Mouse (Mus musculus): ENCODE measurements around the gene Gm266. TPM values are rescaled to one million over a fixed set of nuclear protein-coding genes. Genes with fewer than 3 reads are reported as not detected.

The Gm266 gene
- total and polyA plus RNA-seq, 2 experiments from 2014 or later = 8.4 to 12.6 TPM

DNA sequence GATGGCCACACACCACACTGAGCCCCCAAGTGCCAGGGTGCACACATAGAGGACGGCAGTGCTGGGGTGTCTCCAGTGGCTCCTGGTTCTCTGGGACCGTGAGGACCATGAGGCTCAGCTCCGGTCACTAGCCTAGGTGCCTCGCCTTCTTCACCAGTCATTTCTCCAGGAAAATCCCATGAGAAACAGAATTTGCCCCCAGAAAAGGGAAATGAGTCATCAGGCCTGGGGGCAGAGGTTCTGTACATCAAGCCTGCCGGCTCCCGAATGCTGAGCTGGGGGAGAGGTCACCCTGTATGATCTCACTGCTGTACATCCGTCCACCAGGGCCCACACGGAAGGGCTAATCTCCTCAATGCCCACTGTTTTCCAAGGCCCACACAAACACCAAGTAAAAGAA lies 29.8 kb downstream of the Gm266 start:
- no peak for ATAC-seq (ENCODE audit: low FRiP score)

GRCm38 (mm10) chr12:111455311-111455846 lies 30.2 kb downstream of the Gm266 start:
- DNase-seq (ENCODE audit: low spot score) (no peak), ATAC-seq (ENCODE audit: low FRiP score) (no peak)
- Histone ChIP-seq H3K4me3 (ENCODE audit: low read depth, low read length) (no peak overlapping the region), H3K27me3 (ENCODE audit: insufficient read depth, low read length) (peaks cover 15% of the 10 kb centered on the region; the same call in 1 of the 2 replicates), H3K9ac (replicated peaks; ENCODE audit: low read length, poor library complexity, severe bottlenecking) (no peak overlapping the region), H3K4me2 (ENCODE audit: low read depth, low read length, poor library complexity, severe bottlenecking) (no peak overlapping the region), H3K4me1 (ENCODE audit: insufficient read depth, low read length) (no peaks in the 10 kb centered on the region), H3K36me3 (ENCODE audit: insufficient read depth, low read length) (no peaks in the 10 kb centered on the region), H3K27ac (ENCODE audit: low read depth, low read length) (no peak overlapping the region), H3K9me3 (ENCODE audit: low read length) (no peaks in the 10 kb centered on the region)
- 72% methylated on average over 12 of the region's 12 CpGs for WGBS
- no peak for TF ChIP-seq CTCF (IDR thresholded peaks at IDR 0.05)

More for the DNA sequence above, 29.8 kb downstream of the Gm266 start:
- no peak for TF ChIP-seq CTCF (IDR thresholded peaks at IDR 0.05)
- H3K4me1 ChIP-seq (ENCODE audit: insufficient read depth, low read length) = no peaks in the 10 kb centered on the region
- H3K4me3 ChIP-seq (ENCODE audit: low read depth, low read length) = no peak overlapping the region
- H3K27me3 ChIP-seq (ENCODE audit: insufficient read depth, low read length) = peaks cover 13% of the 10 kb centered on the region; the same call in 1 of the 2 replicates
- no peak overlapping the region for H3K9ac ChIP-seq (replicated peaks; ENCODE audit: low read length, poor library complexity, severe bottlenecking)
- no peaks in the 10 kb centered on the region for H3K9me3 ChIP-seq (ENCODE audit: low read length)
- 59% methylated on average over 8 of the region's 8 CpGs for WGBS
- H3K36me3 ChIP-seq (ENCODE audit: insufficient read depth, low read length) = no peaks in the 10 kb centered on the region
- H3K4me2 ChIP-seq (ENCODE audit: low read depth, low read length, poor library complexity, severe bottlenecking) = no peak overlapping the region
- DNase-seq (ENCODE audit: low spot score) = no peak
- H3K27ac ChIP-seq (ENCODE audit: low read depth, low read length) = no peak overlapping the region

DNA sequence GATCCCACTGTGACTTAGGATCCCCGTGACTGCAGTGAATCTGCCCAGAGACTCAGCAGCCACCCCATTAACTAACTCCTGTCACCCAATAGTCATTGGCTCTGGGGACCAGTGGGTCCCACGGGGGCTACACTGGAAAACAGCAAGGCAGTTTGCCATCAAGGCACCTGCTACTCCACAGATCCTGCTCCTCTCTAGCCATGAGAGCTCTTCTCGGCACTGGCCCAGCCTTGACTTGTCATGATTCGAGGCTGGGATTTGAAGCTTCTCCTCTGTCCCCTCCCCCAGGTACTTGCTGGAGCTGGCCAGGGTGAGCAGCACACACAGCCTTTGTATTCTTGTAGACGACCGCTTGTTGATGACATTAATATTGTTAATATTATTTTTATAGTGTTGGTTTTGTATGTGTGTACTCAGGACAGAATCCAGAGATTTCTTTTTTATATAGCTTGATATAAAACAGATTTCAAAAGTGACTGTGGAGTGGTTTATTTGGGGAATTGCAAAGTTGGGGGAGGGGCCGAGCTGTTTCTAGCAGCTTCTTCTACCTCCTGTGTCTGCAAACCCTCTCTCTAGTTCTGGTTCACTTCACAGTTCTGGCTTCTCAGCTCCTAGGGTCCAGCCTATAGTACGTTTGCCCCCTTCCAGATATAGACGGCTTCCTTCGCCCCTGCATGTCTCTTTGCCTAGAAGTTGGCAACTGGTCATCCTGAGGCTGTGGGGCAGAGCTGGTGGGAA lies 30.9 kb downstream of the Gm266 start:
- H3K36me3 ChIP-seq (ENCODE audit: insufficient read depth, low read length) = no peaks in the 10 kb centered on the region
- H3K9me3 ChIP-seq (ENCODE audit: low read length) = no peaks in the 10 kb centered on the region
- ATAC-seq (ENCODE audit: low FRiP score) = no peak
- H3K4me2 ChIP-seq (ENCODE audit: low read depth, low read length, poor library complexity, severe bottlenecking) = no peak overlapping the region
- no peaks in the 10 kb centered on the region for H3K4me1 ChIP-seq (ENCODE audit: insufficient read depth, low read length)
- no peak overlapping the region for H3K9ac ChIP-seq (replicated peaks; ENCODE audit: low read length, poor library complexity, severe bottlenecking)
- DNase-seq (ENCODE audit: low spot score) = no peak
- no peak overlapping the region for H3K27ac ChIP-seq (ENCODE audit: low read depth, low read length)
- no peak for TF ChIP-seq CTCF (IDR thresholded peaks at IDR 0.05)
- H3K27me3 ChIP-seq (ENCODE audit: insufficient read depth, low read length) = peaks cover 18% of the 10 kb centered on the region; the same call in 1 of the 2 replicates
- H3K4me3 ChIP-seq (ENCODE audit: low read depth, low read length) = no peak overlapping the region
- WGBS = 71% methylated on average over 10 of the region's 10 CpGs

- 32% methylated on average over 4 of the region's 4 CpGs for WGBS
- TF ChIP-seq CTCF (IDR thresholded peaks at IDR 0.05) = peak; percentile 29
- Histone ChIP-seq H3K36me3 (ENCODE audit: insufficient read depth, low read length) (no peaks in the 10 kb centered on the region), H3K4me1 (ENCODE audit: insufficient read depth, low read length) (no peaks in the 10 kb centered on the region), H3K27ac (ENCODE audit: low read depth, low read length) (no peak overlapping the region), H3K4me3 (ENCODE audit: low read depth, low read length) (no peak overlapping the region), H3K9me3 (ENCODE audit: low read length) (no peaks in the 10 kb centered on the region), H3K4me2 (ENCODE audit: low read depth, low read length, poor library complexity, severe bottlenecking) (no peak overlapping the region), H3K9ac (replicated peaks; ENCODE audit: low read length, poor library complexity, severe bottlenecking) (no peak overlapping the region), H3K27me3 (ENCODE audit: insufficient read depth, low read length) (peaks cover 24% of the 10 kb centered on the region)
- peak; percentile 55 for DNase-seq (ENCODE audit: low spot score)
- no peak for ATAC-seq (ENCODE audit: low FRiP score)
These were observed 31.6 kb downstream of the Gm266 start for GRCm38 (mm10) chr12:111454021-111454420.

GRCm38 (mm10) chr12:111451561-111451960 lies 34.1 kb downstream of the Gm266 start:
- H3K4me1 ChIP-seq (ENCODE audit: insufficient read depth, low read length) = no peaks in the 10 kb centered on the region
- WGBS = 77% methylated on average over 7 of the region's 7 CpGs
- no peak overlapping the region for H3K4me3 ChIP-seq (ENCODE audit: low read depth, low read length)
- TF ChIP-seq CTCF (IDR thresholded peaks at IDR 0.05) = no peak
- no peak overlapping the region for H3K27ac ChIP-seq (ENCODE audit: low read depth, low read length)
- no peak overlapping the region for H3K9ac ChIP-seq (replicated peaks; ENCODE audit: low read length, poor library complexity, severe bottlenecking)
- H3K36me3 ChIP-seq (ENCODE audit: insufficient read depth, low read length) = no peaks in the 10 kb centered on the region
- H3K27me3 ChIP-seq (ENCODE audit: insufficient read depth, low read length) = peaks cover 48% of the 10 kb centered on the region
- H3K4me2 ChIP-seq (ENCODE audit: low read depth, low read length, poor library complexity, severe bottlenecking) = no peak overlapping the region
- ATAC-seq (ENCODE audit: low FRiP score) (no peak), DNase-seq (ENCODE audit: low spot score) (no peak)
- no peaks in the 10 kb centered on the region for H3K9me3 ChIP-seq (ENCODE audit: low read length)

- no peak overlapping the region for H3K9ac ChIP-seq (replicated peaks; ENCODE audit: low read length, poor library complexity, severe bottlenecking)
- no peak overlapping the region for H3K4me2 ChIP-seq (ENCODE audit: low read depth, low read length, poor library complexity, severe bottlenecking)
- no peaks in the 10 kb centered on the region for H3K36me3 ChIP-seq (ENCODE audit: insufficient read depth, low read length)
- no peak overlapping the region for H3K4me3 ChIP-seq (ENCODE audit: low read depth, low read length)
- 0 out of 2 replicates have a peak, but pooled peaks cover 3% of the 10 kb centered on the region for H3K4me1 ChIP-seq (ENCODE audit: insufficient read depth, low read length)
- peaks cover 60% of the 10 kb centered on the region for H3K27me3 ChIP-seq (ENCODE audit: insufficient read depth, low read length)
- WGBS = 36% methylated on average over 6 of the region's 6 CpGs
- no peaks in the 10 kb centered on the region for H3K9me3 ChIP-seq (ENCODE audit: low read length)
- H3K27ac ChIP-seq (ENCODE audit: low read depth, low read length) = no peak overlapping the region
- DNase-seq (ENCODE audit: low spot score) (no peak), ATAC-seq (ENCODE audit: low FRiP score) (no peak)
- no peak for TF ChIP-seq CTCF (IDR thresholded peaks at IDR 0.05)
These were observed 35.3 kb downstream of the Gm266 start for GRCm38 (mm10) chr12:111450359-111450758.

Data from midbrain, postnatal 0 days (tissue).